8 mouse cellular contexts compared by ENCODE assay signal in the genomic region with DNA sequence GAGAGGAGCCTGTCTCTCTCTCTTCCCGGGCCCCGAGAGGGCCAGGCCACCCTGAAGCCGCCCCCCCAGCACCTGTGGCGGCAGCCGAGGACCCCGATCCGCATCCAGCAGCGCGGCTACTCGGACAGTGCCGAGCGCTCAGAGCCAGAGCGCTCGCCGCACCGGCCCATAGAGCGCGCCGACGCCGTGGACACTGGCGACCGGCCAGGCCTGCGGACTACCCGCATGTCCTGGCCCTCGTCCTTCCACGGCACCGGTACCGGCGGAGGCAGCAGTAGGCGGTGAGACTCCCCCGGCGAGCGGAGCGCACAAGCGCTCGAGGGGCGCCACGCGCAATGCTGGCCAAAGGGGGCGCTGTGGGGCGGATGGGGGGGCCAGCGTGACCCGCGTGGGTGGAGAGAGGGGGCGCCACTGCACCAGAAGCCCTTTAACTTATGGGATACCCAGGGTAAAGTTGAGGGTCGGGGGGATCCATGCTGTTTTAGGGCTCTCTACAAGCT. TPM values are rescaled to one million over a fixed set of nuclear protein-coding genes. Genes with fewer than 3 reads are reported as not detected.
DNase-seq lines count a peak whose midpoint lies in the region; ATAC-seq and TF ChIP-seq lines count a peak whose summit lies in the region.

No protein-coding gene starts in this region.

- peaks cover 0 to 5% of the 10 kb centered on the region in 2 experiments; a peak in 1 of 4 replicates for H3K4me1 ChIP-seq in ES-E14 (ENCODE audit: control insufficient read depth in 2 of 2, insufficient read depth in 2 of 2, low read length in 2 of 2, poor library complexity in 1 of 2)
- peaks cover 40% of the 10 kb centered on the region for H3K4me1 ChIP-seq in forebrain, embryonic 12.5 days
- H3K4me1 ChIP-seq in liver, embryonic 11.5 days (replicated peaks; ENCODE audit: control insufficient read depth, insufficient read depth, low read length) = peaks cover 54% of the 10 kb centered on the region
- H3K4me1 ChIP-seq in neural tube, embryonic 14.5 days (ENCODE audit: control insufficient read depth, insufficient read depth, low read length) = peaks cover 15% of the 10 kb centered on the region

- under 1% methylated on average over 46 of the region's 47 CpGs for WGBS in forebrain, embryonic 12.5 days
- 2% methylated on average over 46 of the region's 47 CpGs for WGBS in liver, embryonic 11.5 days
- under 1% methylated on average over 46 of the region's 47 CpGs for WGBS in neural tube, embryonic 14.5 days

- no peak for ATAC-seq in frontal cortex, adult (ENCODE audit: low TSS enrichment)
- no peak for ATAC-seq in forebrain, embryonic 12.5 days (ENCODE audit: low FRiP score)
- no peak for ATAC-seq in liver, embryonic 11.5 days (replicated peaks; ENCODE audit: low FRiP score)
- no peak for ATAC-seq in neural tube, embryonic 14.5 days (ENCODE audit: low read depth)

- H3K4me3 ChIP-seq in ES-E14 (ENCODE audit: insufficient read depth in 1 of 2, low read depth in 1 of 2, low read length in 2 of 2, poor library complexity in 1 of 2, severe bottlenecking in 1 of 2) = peak overlapping the region; percentile 82 to 85
- peak overlapping the region; percentile 42 for H3K4me3 ChIP-seq in forebrain, embryonic 12.5 days (replicated peaks)
- peak overlapping the region; percentile 59 for H3K4me3 ChIP-seq in liver, embryonic 11.5 days (ENCODE audit: low read depth, low read length)
- H3K4me3 ChIP-seq in neural tube, embryonic 14.5 days (ENCODE audit: low read depth, low read length) = peak overlapping the region; percentile 36

- no peak overlapping the region for H3K27ac ChIP-seq in ES-E14 (ENCODE audit: insufficient read depth, low read depth, low read length, poor library complexity, severe bottlenecking)
- H3K27ac ChIP-seq in forebrain, embryonic 12.5 days = no peak overlapping the region
- H3K27ac ChIP-seq in liver, embryonic 11.5 days (ENCODE audit: low read depth, low read length) = 0 out of 2 replicates have a peak overlapping the region, but pooled peaks have one; percentile 45
- H3K27ac ChIP-seq in neural tube, embryonic 14.5 days (ENCODE audit: low read depth, low read length) = no peak overlapping the region

- H3K27me3 ChIP-seq in forebrain, embryonic 12.5 days = peaks cover 75% of the 10 kb centered on the region
- peaks cover 50% of the 10 kb centered on the region for H3K27me3 ChIP-seq in liver, embryonic 11.5 days (replicated peaks; ENCODE audit: control insufficient read depth, insufficient read depth, low read length)
- H3K27me3 ChIP-seq in neural tube, embryonic 14.5 days (ENCODE audit: control insufficient read depth, insufficient read depth, low read length) = peaks cover 41% of the 10 kb centered on the region

- peak; percentile 57 to 65 for DNase-seq in frontal cortex, postnatal 36 days (ENCODE audit: low spot score in 2 of 2)
- no peak for DNase-seq in ES-E14 (ENCODE audit: low read depth, low spot score)
- DNase-seq in induced T-regulatory cell, adult 2 months (ENCODE audit: low read depth) = peak; percentile 74
- DNase-seq in liver, embryonic 11.5 days (ENCODE audit: low spot score) = peak; percentile 44
- DNase-seq in ovary, postnatal 36 days (ENCODE audit: low spot score) = no peak

- no peaks in the 10 kb centered on the region for H3K9me3 ChIP-seq in ES-E14 (ENCODE audit: control insufficient read depth, insufficient read depth, low read depth, low read length)
- H3K9me3 ChIP-seq in forebrain, embryonic 12.5 days = no peaks in the 10 kb centered on the region
- H3K9me3 ChIP-seq in liver, embryonic 11.5 days (ENCODE audit: control insufficient read depth, low read length) = no peaks in the 10 kb centered on the region
- H3K9me3 ChIP-seq in neural tube, embryonic 14.5 days (ENCODE audit: control insufficient read depth, low read length) = no peaks in the 10 kb centered on the region

- H3K4me2 ChIP-seq in forebrain, embryonic 12.5 days = peak overlapping the region; percentile 61
- peak overlapping the region; percentile 97 for H3K4me2 ChIP-seq in liver, embryonic 11.5 days
- peak overlapping the region; percentile 60 for H3K4me2 ChIP-seq in neural tube, embryonic 14.5 days (ENCODE audit: low read depth, low read length)

- no peaks in the 10 kb centered on the region for H3K36me3 ChIP-seq in ES-E14 (ENCODE audit: control insufficient read depth, insufficient read depth, low read length, poor library complexity, severe bottlenecking)
- H3K36me3 ChIP-seq in forebrain, embryonic 12.5 days (replicated peaks) = no peaks in the 10 kb centered on the region
- no peaks in the 10 kb centered on the region for H3K36me3 ChIP-seq in liver, embryonic 11.5 days (ENCODE audit: control insufficient read depth, insufficient read depth, low read length)
- no peaks in the 10 kb centered on the region for H3K36me3 ChIP-seq in neural tube, embryonic 14.5 days (ENCODE audit: control insufficient read depth, insufficient read depth, low read length)

- peak overlapping the region; percentile 75 for H3K9ac ChIP-seq in ES-E14 (ENCODE audit: insufficient read depth, low read depth, low read length, poor library complexity, severe bottlenecking)
- peak overlapping the region; percentile 33; the same call in 1 of the 2 replicates for H3K9ac ChIP-seq in forebrain, embryonic 12.5 days
- H3K9ac ChIP-seq in liver, embryonic 11.5 days (ENCODE audit: low read depth, low read length) = peak overlapping the region; percentile 63
- H3K9ac ChIP-seq in neural tube, embryonic 14.5 days (replicated peaks; ENCODE audit: low read depth, low read length) = peak overlapping the region; percentile 39; the same call in 1 of the 2 replicates

- in situ Hi-C loops in ES-E14 (cut with MboI; ENCODE audit: low sequenced_read_pairs in 2 of 2, unreplicated experiment in 2 of 2) = no loop called here

TF ChIP-seq in ES-E14, 5 proteins besides CTCF, POLR2A, EP300 and RAD21:
- TF ChIP-seq ZNF384 (IDR thresholded peaks at IDR 0.05; ENCODE audit: low read depth, low read length) = no peak
- TF ChIP-seq CHD2 (IDR thresholded peaks at IDR 0.05; ENCODE audit: low read depth, low read length) = no peak
- TF ChIP-seq HCFC1 (IDR thresholded peaks at IDR 0.05; ENCODE audit: borderline replicate concordance, insufficient read depth, low read length) = no peak
- TF ChIP-seq ZC3H11A (IDR thresholded peaks at IDR 0.05; ENCODE audit: borderline replicate concordance, low read depth, low read length) = no peak
- no peak for TF ChIP-seq MAFK (IDR thresholded peaks at IDR 0.05; ENCODE audit: insufficient read depth, low read depth, low read length)

RNA-seq across cellular contexts. Expression of gene Pde4a, which starts 0.5 kb away (rescaled TPM):
- total RNA-seq in ES-E14 (2012; rRNA removed) = 3.2 and 4.9 TPM in 2 replicates
- polyA plus RNA-seq in forebrain, embryonic 12.5 days (2016; fragmentation: Nextera tagmentation; extraction: Ambion mirVana) = 12.8 and 14.5 TPM in 2 replicates
- 5.3 and 5.4 TPM in 2 replicates for polyA plus RNA-seq in liver, embryonic 11.5 days (2014; fragmentation: Nextera tagmentation; extraction: Ambion mirVana)
- polyA plus RNA-seq in neural tube, embryonic 14.5 days (2014; fragmentation: Nextera tagmentation; extraction: Ambion mirVana) = 27.5 and 35.3 TPM in 2 replicates

RNA-seq across cellular contexts. Expression of gene Cdc37, which starts 16.2 kb away (rescaled TPM):
- 118 and 165 TPM in 2 replicates for total RNA-seq in ES-E14 (2012; rRNA removed)
- 260 and 272 TPM in 2 replicates for polyA plus RNA-seq in forebrain, embryonic 12.5 days (2016; fragmentation: Nextera tagmentation; extraction: Ambion mirVana)
- polyA plus RNA-seq in liver, embryonic 11.5 days (2014; fragmentation: Nextera tagmentation; extraction: Ambion mirVana) = 334 and 347 TPM in 2 replicates
- polyA plus RNA-seq in neural tube, embryonic 14.5 days (2014; fragmentation: Nextera tagmentation; extraction: Ambion mirVana) = 190 and 219 TPM in 2 replicates

RNA-seq across cellular contexts. Expression of gene Tyk2, which starts 35.0 kb away (rescaled TPM):
- 16.8 and 20.9 TPM in 2 replicates for total RNA-seq in ES-E14 (2012; rRNA removed)
- 12.8 TPM in 2 replicates for polyA plus RNA-seq in forebrain, embryonic 12.5 days (2016; fragmentation: Nextera tagmentation; extraction: Ambion mirVana)
- polyA plus RNA-seq in liver, embryonic 11.5 days (2014; fragmentation: Nextera tagmentation; extraction: Ambion mirVana) = 11.5 and 13.8 TPM in 2 replicates
- 7.9 and 10.2 TPM in 2 replicates for polyA plus RNA-seq in neural tube, embryonic 14.5 days (2014; fragmentation: Nextera tagmentation; extraction: Ambion mirVana)

Comparison
In these comparisons a context has a peak if more than half of its experiments do, and no peak if none do; other contexts are left out.
1. DNase-seq: peak in frontal cortex, postnatal 36 days (2 of 2), induced T-regulatory cell, adult 2 months (single experiment) and liver, embryonic 11.5 days (single experiment); none in ES-E14 (single experiment) and ovary, postnatal 36 days (single experiment).
2. Peak in every context shown above with its lines, with median percentiles within 50 percentile points of each other: H3K4me3 ChIP-seq, H3K9ac ChIP-seq and H3K4me2 ChIP-seq.